Mouse (Mus musculus) limb, embryonic 11.5 days (tissue): ENCODE results near the gene 9530077C05Rik. TPM values are rescaled to one million over a fixed set of nuclear protein-coding genes. Genes with fewer than 3 reads are reported as not detected.

Experiments used
- ATAC-seq: fragments of 200-750 bp; cut with Nextera tagmentation; 2 replicates; pipeline ENCODE4 v1.8.0; 2017; ENCODE audit warnings: low read depth; ENCODE audit not compliant: insufficient number of reproducible peaks, low FRiP score, low TSS enrichment
- DNase-seq: peaks from one replicate; pipeline ENCODE4 v3.0.0-alpha.2; 2015; ENCODE audit warnings: low spot score
- H3K27ac ChIP-seq: fragments of 300-500 bp; sonication (generic); replicated peaks from 2 replicates; pipeline ENCODE4 v1.5.1; 2014; ENCODE audit warnings: low read depth, mild to moderate bottlenecking, low read length
- H3K27me3 ChIP-seq: fragments of 300-500 bp; sonication (generic); 2 replicates; pipeline ENCODE4 v1.6.1; 2014; ENCODE audit warnings: mild to moderate bottlenecking, low read length, mixed read lengths; ENCODE audit not compliant: control insufficient read depth, insufficient read depth
- H3K36me3 ChIP-seq: fragments of 300-500 bp; sonication (generic); 2 replicates; pipeline ENCODE4 v1.6.1; 2014; ENCODE audit warnings: mild to moderate bottlenecking, low read length, moderate library complexity, mixed read lengths; ENCODE audit not compliant: control insufficient read depth, insufficient read depth
- H3K4me1 ChIP-seq: fragments of 300-500 bp; sonication (generic); 2 replicates; pipeline ENCODE4 v1.6.1; 2014; ENCODE audit warnings: low read length, mixed read lengths; ENCODE audit not compliant: control insufficient read depth, insufficient read depth
- H3K4me2 ChIP-seq: fragments of 300-500 bp; sonication (generic); 2 replicates; pipeline ENCODE4 v1.6.1; 2014; ENCODE audit warnings: low read depth, mild to moderate bottlenecking, moderate library complexity; ENCODE audit not compliant: severe bottlenecking
- H3K4me3 ChIP-seq: fragments of 300-500 bp; sonication (generic); 2 replicates; pipeline ENCODE4 v1.5.1; 2014; ENCODE audit warnings: low read depth, low read length
- H3K9ac ChIP-seq: fragments of 300-500 bp; sonication (generic); 2 replicates; pipeline ENCODE4 v1.6.1; 2014; ENCODE audit warnings: mild to moderate bottlenecking, low read length
- H3K9me3 ChIP-seq: fragments of 300-500 bp; sonication (generic); 2 replicates; pipeline ENCODE4 v1.6.1; 2016; ENCODE audit warnings: low read length; ENCODE audit not compliant: control insufficient read depth
- WGBS: fragments of 180-500 bp; shearing (Covaris S2); extraction: QIAGEN DNeasy Blood & Tissue Kit; methylation state at CpG from one replicate; pipeline ENCODE4 v1.1.7; 2014; 5-methylcytosine and 5-hydroxymethylcytosine counted together
- polyA plus RNA-seq: library from polyadenylated mRNA; unstranded; fragments of >200 nt; fragmentation: Nextera tagmentation; extraction: Ambion mirVana; gene quantifications from 2 replicates; pipeline ENCODE4 v1.2.1, GENCODE M21; 2014

Gene 9530077C05Rik
- polyA plus RNA-seq, 1 experiment from 2014 or later: 8.8 TPM

- ATAC-seq (peak; percentile 87), DNase-seq (no peak)
- peak overlapping the region; percentile 74 for H3K4me3 ChIP-seq
- H3K9ac ChIP-seq: peak overlapping the region; percentile 87
- no peaks in the 10 kb centered on the region; the same call in 1 of the 2 replicates for H3K36me3 ChIP-seq
- under 1% methylated on average over 38 of the region's 41 CpGs for WGBS
- H3K27ac ChIP-seq: peak overlapping the region; percentile 79
- H3K4me2 ChIP-seq: peak overlapping the region; percentile 75
- no peaks in the 10 kb centered on the region for H3K9me3 ChIP-seq
- H3K27me3 ChIP-seq: no peaks in the 10 kb centered on the region
- peaks cover 3% of the 10 kb centered on the region; the same call in 1 of the 2 replicates for H3K4me1 ChIP-seq
Measured at GRCm38 (mm10) chr9:22388401-22388980, 22.8 kb upstream of the 9530077C05Rik start.

- Histone ChIP-seq H3K9me3 (no peaks in the 10 kb centered on the region), H3K27ac (peak within 1 kb of the TSS; percentile 79), H3K36me3 (no peaks in the 10 kb centered on the region; the same call in 1 of the 2 replicates), H3K4me1 (peaks cover 3% of the 10 kb centered on the region; the same call in 1 of the 2 replicates), H3K27me3 (no peaks in the 10 kb centered on the region), H3K4me2 (peak within 1 kb of the TSS; percentile 75), H3K4me3 (peak within 1 kb of the TSS; percentile 74), H3K9ac (peak within 1 kb of the TSS; percentile 87)
- DNase-seq: peak; percentile 96
- ATAC-seq: peak; percentile 94
- WGBS: under 1% methylated on average over 43 of the region's 44 CpGs
Measured at GRCm38 (mm10) chr9:22389021-22389476, 22.3 kb upstream of the 9530077C05Rik start, which contains the start of gene Anln. Gene Anln, minus strand, starts transcription at chr9:22389188.

- Histone ChIP-seq H3K27ac (peak overlapping the region; percentile 79; the same call in 1 of the 2 replicates), H3K4me1 (peaks cover 3% of the 10 kb centered on the region; the same call in 1 of the 2 replicates), H3K4me3 (peak overlapping the region; percentile 74; the same call in 1 of the 2 replicates), H3K27me3 (no peaks in the 10 kb centered on the region), H3K36me3 (no peaks in the 10 kb centered on the region), H3K9me3 (no peaks in the 10 kb centered on the region), H3K9ac (peak overlapping the region; percentile 87; the same call in 1 of the 2 replicates), H3K4me2 (peak overlapping the region; percentile 75)
- WGBS: 70% methylated on average over 6 of the region's 6 CpGs
- no peak for ATAC-seq
- DNase-seq: no peak
Measured at GRCm38 (mm10) chr9:22389736-22390245, 21.5 kb upstream of the 9530077C05Rik start.

- H3K4me3 ChIP-seq: no peak overlapping the region
- 88% methylated on average over 5 of the region's 5 CpGs for WGBS
- ATAC-seq (no peak), DNase-seq (no peak)
- H3K27ac ChIP-seq: no peak overlapping the region
- no peaks in the 10 kb centered on the region for H3K27me3 ChIP-seq
- no peak overlapping the region for H3K4me2 ChIP-seq
- no peaks in the 10 kb centered on the region for H3K9me3 ChIP-seq
- H3K9ac ChIP-seq: no peak overlapping the region
- H3K36me3 ChIP-seq: no peaks in the 10 kb centered on the region
- H3K4me1 ChIP-seq: peaks cover 3% of the 10 kb centered on the region; the same call in 1 of the 2 replicates
Measured at GRCm38 (mm10) chr9:22390390-22390789, 20.9 kb upstream of the 9530077C05Rik start.

- H3K27me3 ChIP-seq: no peaks in the 10 kb centered on the region
- ATAC-seq: no peak
- no peaks in the 10 kb centered on the region for H3K9me3 ChIP-seq
- H3K4me1 ChIP-seq: no peaks in the 10 kb centered on the region
- no peak overlapping the region for H3K9ac ChIP-seq
- no peak overlapping the region for H3K4me2 ChIP-seq
- DNase-seq: no peak
- no peak overlapping the region for H3K4me3 ChIP-seq
- H3K36me3 ChIP-seq: no peaks in the 10 kb centered on the region
- H3K27ac ChIP-seq: no peak overlapping the region
- 96% methylated on average over 2 of the region's 2 CpGs for WGBS
Measured at GRCm38 (mm10) chr9:22394725-22395124, 16.6 kb upstream of the 9530077C05Rik start.

- 85% methylated on average over 4 of the region's 4 CpGs for WGBS
- no peak overlapping the region for H3K4me3 ChIP-seq
- H3K4me1 ChIP-seq: no peaks in the 10 kb centered on the region
- no peak overlapping the region for H3K27ac ChIP-seq
- no peak for DNase-seq
- no peak overlapping the region for H3K4me2 ChIP-seq
- ATAC-seq: no peak
- H3K9me3 ChIP-seq: no peaks in the 10 kb centered on the region
- H3K9ac ChIP-seq: no peak overlapping the region
- H3K27me3 ChIP-seq: no peaks in the 10 kb centered on the region
- H3K36me3 ChIP-seq: no peaks in the 10 kb centered on the region
Measured at GRCm38 (mm10) chr9:22399021-22399420, 12.3 kb upstream of the 9530077C05Rik start.

- Histone ChIP-seq H3K36me3 (no peaks in the 10 kb centered on the region), H3K27me3 (no peaks in the 10 kb centered on the region), H3K27ac (no peak overlapping the region), H3K4me2 (no peak overlapping the region), H3K9me3 (no peaks in the 10 kb centered on the region), H3K4me1 (no peaks in the 10 kb centered on the region), H3K4me3 (no peak overlapping the region), H3K9ac (no peak overlapping the region)
- 88% methylated on average over 6 of the region's 6 CpGs for WGBS
- no peak for ATAC-seq
- no peak for DNase-seq
Measured at GRCm38 (mm10) chr9:22402001-22402400, 9.3 kb upstream of the 9530077C05Rik start.

GRCm38 (mm10) chr9:22402976-22403375, 8.3 kb upstream of the 9530077C05Rik start:
- H3K9ac ChIP-seq: no peak overlapping the region
- H3K27me3 ChIP-seq: no peaks in the 10 kb centered on the region
- no peak overlapping the region for H3K4me2 ChIP-seq
- H3K4me1 ChIP-seq: no peaks in the 10 kb centered on the region
- 77% methylated on average over 3 of the region's 3 CpGs for WGBS
- H3K4me3 ChIP-seq: no peak overlapping the region
- no peak overlapping the region for H3K27ac ChIP-seq
- DNase-seq: no peak
- ATAC-seq: no peak
- H3K36me3 ChIP-seq: no peaks in the 10 kb centered on the region
- no peaks in the 10 kb centered on the region for H3K9me3 ChIP-seq
